Mouse (Mus musculus) naive thymus-derived CD4-positive, alpha-beta T cell, adult 2 months (primary cell): Measurements from ENCODE around the gene Hist1h2bk.
A peak's percentile ranks its signal among the peaks of the same experiment; 100 is the strongest.

ENCODE experiments used
- DNase-seq: peaks from one replicate; pipeline ENCODE4 v3.0.0-alpha.2; 2011; ENCODE audit warnings: low read depth

Gene Hist1h2bk

GRCm38 (mm10) chr13:22014411-22014845 is 21.2 kb upstream of the Hist1h2bk start:
- DNase-seq, result peak; percentile 43

GRCm38 (mm10) chr13:22015479-22016450 is 19.9 kb upstream of the Hist1h2bk start:
- peak; percentile 96 for DNase-seq

GRCm38 (mm10) chr13:22019934-22020835 is 15.5 kb upstream of the Hist1h2bk start:
- DNase-seq, result peak; percentile 45

DNA sequence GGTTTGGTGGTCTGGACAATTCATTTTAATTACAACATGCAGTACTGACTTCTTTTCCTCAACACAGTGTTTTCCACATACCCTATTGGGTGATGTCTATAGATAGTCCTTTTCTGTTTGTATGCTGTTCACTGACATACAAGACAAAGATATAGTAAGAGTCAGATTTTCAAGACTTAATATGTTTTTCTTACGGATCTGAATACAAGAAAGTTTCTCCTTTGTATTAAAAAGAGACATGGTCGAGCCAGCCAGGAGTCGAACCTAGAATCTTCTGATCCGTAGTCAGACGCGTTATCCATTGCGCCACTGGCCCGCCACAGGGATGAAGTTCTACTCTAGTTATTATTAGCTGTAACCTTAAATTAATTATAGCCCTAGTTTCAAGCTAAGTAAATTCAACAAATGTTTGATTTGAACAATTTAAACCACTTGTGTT is 14.8 kb upstream of the Hist1h2bk start:
- peak; percentile 59 for DNase-seq

- DNase-seq, result peak; percentile 39
These were observed 14.1 kb upstream of the Hist1h2bk start for GRCm38 (mm10) chr13:22021581-22021980.

- peak; percentile 83 for DNase-seq
These were observed 13.4 kb upstream of the Hist1h2bk start for GRCm38 (mm10) chr13:22022241-22022640.

GRCm38 (mm10) chr13:22026058-22027031 is 9.3 kb upstream of the Hist1h2bk start:
- DNase-seq, result peak; percentile 88

- DNase-seq, result peak; percentile 95
These were observed 6.8 kb upstream of the Hist1h2bk start for GRCm38 (mm10) chr13:22028673-22029460.

- DNase-seq, result no peak
These were observed 5.7 kb upstream of the Hist1h2bk start for GRCm38 (mm10) chr13:22029928-22030327.

DNA sequence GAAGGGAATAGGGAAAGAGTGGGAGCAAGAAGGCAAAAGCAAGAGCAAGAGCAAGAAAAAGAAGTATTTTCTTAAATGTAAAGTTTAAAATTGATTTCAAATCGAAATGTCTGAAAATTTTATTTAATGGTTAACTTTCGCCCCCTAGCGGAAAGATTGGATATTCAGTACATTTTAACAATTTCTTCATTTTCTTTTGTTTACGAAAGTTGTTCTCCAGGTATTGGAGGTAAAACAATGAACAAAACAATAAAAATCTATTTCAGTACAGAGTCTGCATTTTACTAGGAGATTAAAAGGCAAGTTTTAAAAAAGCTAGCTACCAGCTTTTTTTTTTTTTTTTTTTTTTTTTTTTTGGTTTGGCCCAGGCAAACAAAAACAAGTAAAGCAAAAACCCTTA is 5.2 kb upstream of the Hist1h2bk start:
- DNase-seq, result peak; percentile 83

- DNase-seq, result no peak
These were observed 1.8 kb upstream of the Hist1h2bk start for GRCm38 (mm10) chr13:22033741-22034442.

GRCm38 (mm10) chr13:22034443-22035266 is 1.0 kb upstream of the Hist1h2bk start:
- no peak for DNase-seq

- DNase-seq, result peak; percentile 54
These were observed 683 bp downstream of the Hist1h2bk start for GRCm38 (mm10) chr13:22036149-22036956.

DNA sequence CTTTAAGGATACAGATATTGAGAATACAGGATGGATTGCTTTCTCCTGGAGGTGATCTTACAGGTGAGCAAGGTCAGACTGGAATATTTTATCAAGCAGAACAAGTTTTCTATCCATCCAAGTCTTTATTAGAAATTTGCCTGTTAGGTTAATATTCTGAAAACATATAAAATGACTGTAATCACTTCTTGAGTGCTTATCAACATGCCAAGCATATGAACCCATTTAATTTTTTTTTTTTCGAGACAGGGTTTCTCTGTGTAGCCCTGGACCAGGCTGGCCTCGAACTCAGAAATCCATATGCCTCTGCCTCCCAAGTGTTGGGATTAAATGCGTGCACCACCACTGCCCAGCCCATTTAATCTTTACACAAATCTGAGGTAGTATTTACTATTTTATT is 1.3 kb downstream of the Hist1h2bk start:
- no peak for DNase-seq

DNA sequence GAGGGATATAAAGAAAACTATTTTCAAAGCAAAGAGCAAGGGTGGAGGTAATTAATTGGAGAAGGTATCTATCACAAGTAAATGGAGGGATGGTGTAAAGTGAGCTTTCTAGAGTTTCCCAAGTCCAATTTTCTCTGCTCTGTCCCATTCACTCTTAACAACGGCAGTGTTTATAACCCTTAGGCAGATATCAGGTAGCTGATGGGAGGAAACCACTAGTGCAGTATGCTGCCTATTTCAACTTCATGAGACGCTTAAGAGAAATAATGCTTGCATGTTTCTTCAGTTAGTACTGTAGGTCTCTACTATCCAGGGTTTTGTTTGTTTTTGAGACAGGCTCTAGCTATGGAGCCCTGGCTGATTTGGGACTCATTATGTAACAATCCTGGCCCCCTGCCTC is 1.7 kb downstream of the Hist1h2bk start:
- DNase-seq, result no peak

DNA sequence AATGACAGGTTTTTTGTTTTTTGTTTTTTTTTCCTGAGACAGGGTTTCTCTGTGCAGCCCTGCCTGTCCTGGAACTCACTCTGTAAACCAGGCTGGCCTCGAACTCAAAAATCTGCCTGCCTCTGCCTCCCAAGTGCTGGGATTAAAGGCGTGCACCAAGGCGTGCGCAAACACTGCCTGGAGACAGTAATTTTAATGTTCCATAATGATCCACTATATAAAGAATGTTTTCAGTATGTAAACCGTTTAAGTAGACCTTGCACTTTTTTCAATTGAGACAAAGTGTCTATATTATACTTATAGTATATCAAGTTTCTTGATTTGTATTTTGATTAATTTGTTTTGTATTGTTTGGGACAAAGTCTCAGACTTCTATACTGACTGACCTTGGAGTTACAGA is 3.7 kb downstream of the Hist1h2bk start:
- no peak for DNase-seq

GRCm38 (mm10) chr13:22039951-22040463 is 4.3 kb downstream of the Hist1h2bk start:
- peak; percentile 9 for DNase-seq
